Mouse (Mus musculus) liver, embryonic 14.5 days (tissue): Measurements from ENCODE around the gene Hist2h2ac. TPM values are rescaled to one million over a fixed set of nuclear protein-coding genes. Genes with fewer than 3 reads are reported as not detected.
"Not testable (repeated sequence)": the region's sequence is repeated elsewhere in the genome, so short reads cannot be mapped to it uniquely, and the experiment has no call there.

ENCODE experiments used
- ATAC-seq: fragments of 200-750 bp; cut with Nextera tagmentation; 2 replicates; pipeline ENCODE4 v1.8.0; 2017; ENCODE audit warnings: moderate number of reproducible peaks, mild to moderate bottlenecking, moderate library complexity; ENCODE audit not compliant: insufficient read depth
- DNase-seq, 3 experiments: peaks; one replicate each; pipeline ENCODE4 v3.0.0-alpha.2; 2012 to 2013; ENCODE audit warnings: low read depth in 3 of 3, low spot score in 3 of 3
- H3K27ac ChIP-seq: fragments of 300-500 bp; sonication (generic); 2 replicates; pipeline ENCODE4 v1.5.1; 2014; ENCODE audit warnings: moderate library complexity, mild to moderate bottlenecking, control low read depth, inconsistent platforms
- H3K27me3 ChIP-seq: fragments of 300-500 bp; sonication (generic); 2 replicates; pipeline ENCODE4 v1.6.1; 2014; ENCODE audit warnings: mild to moderate bottlenecking, low read length, moderate library complexity; ENCODE audit not compliant: control insufficient read depth, insufficient read depth
- H3K36me3 ChIP-seq: fragments of 300-500 bp; sonication (generic); replicated peaks from 2 replicates; pipeline ENCODE4 v1.6.1; 2014; ENCODE audit warnings: low read depth; ENCODE audit not compliant: control insufficient read depth, insufficient read depth
- H3K4me1 ChIP-seq, 2 experiments: fragments of 200-500 bp in 1 of 2; fragments of 300-500 bp in 1 of 2; sonication (generic) in 1 of 2; replicated peaks; 2 replicates each; pipeline ENCODE4 v1.6.1; 2012 to 2014; ENCODE audit warnings: antibody characterized with exemption in 1 of 2, inconsistent platforms in 1 of 2, low read length in 1 of 2; ENCODE audit not compliant: control insufficient read depth in 2 of 2, insufficient read depth in 2 of 2
- H3K4me2 ChIP-seq: fragments of 300-500 bp; sonication (generic); 2 replicates; pipeline ENCODE4 v1.6.1; 2014; ENCODE audit warnings: low read depth, mild to moderate bottlenecking, control low read depth, moderate library complexity
- H3K4me3 ChIP-seq, 2 experiments: fragments of 200-500 bp in 1 of 2; fragments of 300-500 bp in 1 of 2; sonication (generic) in 1 of 2; 2 replicates each; pipeline ENCODE4 v1.5.1; 2012 to 2014; ENCODE audit warnings: low read depth in 2 of 2, low read length in 2 of 2, mild to moderate bottlenecking in 2 of 2, control low read depth in 1 of 2, inconsistent platforms in 1 of 2, moderate library complexity in 1 of 2; ENCODE audit not compliant: insufficient read depth in 1 of 2
- H3K9ac ChIP-seq: fragments of 300-500 bp; sonication (generic); replicated peaks from 2 replicates; pipeline ENCODE4 v1.6.1; 2014; ENCODE audit warnings: mild to moderate bottlenecking, control low read depth, moderate library complexity
- H3K9me3 ChIP-seq: fragments of 300-500 bp; sonication (generic); 2 replicates; pipeline ENCODE4 v1.6.1; 2016; ENCODE audit warnings: low read length, mixed read lengths; ENCODE audit not compliant: control insufficient read depth
- CTCF ChIP-seq: IDR thresholded peaks from 2 replicates; pipeline ENCODE4 v1.5.1; 2016; ENCODE audit warnings: antibody characterized with exemption, low read depth, control low read depth
- EP300 ChIP-seq: IDR thresholded peaks from 2 replicates; pipeline ENCODE4 v1.6.1; 2016; ENCODE audit warnings: antibody characterized with exemption, low read depth
- WGBS: fragments of 180-500 bp; shearing (Covaris S2); extraction: QIAGEN DNeasy Blood & Tissue Kit; methylation state at CpG from one replicate; pipeline ENCODE4 v1.1.7; 2014; ENCODE audit not compliant: insufficient replicate concordance; 5-methylcytosine and 5-hydroxymethylcytosine counted together
- polyA plus RNA-seq, 2 experiments: library from polyadenylated mRNA; depleted of rRNA in 1 of 2; stranded (reverse) in 1 of 2; unstranded in 1 of 2; fragments of >200 nt; fragmentation: Nextera tagmentation in 1 of 2; extraction: Ambion mirVana in 1 of 2; gene quantifications; 2 replicates each; pipeline versions ENCODE4 v1.2.1 to v1.2.3; 2012 to 2014

Gene Hist2h2ac
- polyA plus RNA-seq, 2 experiments = 14.0 to 18.5 TPM

DNA sequence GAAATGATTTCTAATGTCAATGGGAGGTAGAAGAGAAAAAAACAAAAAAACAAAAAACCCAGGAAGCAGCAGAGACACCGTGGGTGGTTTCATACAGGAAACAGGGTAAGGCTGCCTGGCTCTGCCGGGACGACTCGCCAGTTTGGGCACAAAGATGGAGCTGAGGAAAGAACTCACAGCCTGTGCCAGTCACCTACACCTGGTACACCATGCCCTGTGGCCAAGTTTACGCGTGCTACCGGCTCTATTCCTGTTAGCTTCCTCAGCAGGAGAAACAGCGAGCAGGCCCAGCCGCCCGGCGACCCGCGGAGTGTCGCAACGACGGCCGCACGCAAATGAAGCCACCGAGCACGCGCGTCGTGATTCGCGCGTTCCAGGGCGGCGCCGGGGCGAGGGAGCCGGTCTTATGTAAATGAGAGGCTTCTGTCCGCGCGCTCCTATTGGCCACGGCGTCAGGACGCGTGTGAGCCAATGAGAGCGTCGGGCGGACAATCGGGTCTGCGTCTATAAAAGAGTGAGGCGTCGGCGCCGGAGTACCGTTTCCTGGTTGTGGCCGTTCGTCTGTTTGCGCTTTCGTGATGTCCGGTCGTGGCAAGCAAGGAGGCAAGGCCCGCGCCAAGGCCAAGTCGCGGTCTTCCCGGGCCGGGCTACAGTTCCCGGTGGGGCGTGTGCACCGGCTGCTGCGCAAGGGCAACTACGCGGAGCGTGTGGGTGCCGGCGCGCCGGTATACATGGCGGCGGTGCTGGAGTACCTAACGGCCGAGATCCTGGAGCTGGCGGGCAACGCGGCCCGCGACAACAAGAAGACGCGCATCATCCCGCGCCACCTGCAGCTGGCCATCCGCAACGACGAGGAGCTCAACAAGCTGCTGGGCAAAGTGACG lies 24.6 kb upstream of the Hist2h2ac start, which contains the start of gene Hist2h2aa1:
TSS of gene Hist2h2aa1 (plus strand) at position 495 of the 884 bp plus-strand sequence.
- Histone ChIP-seq H3K9ac (peak within 1 kb of the TSS; percentile 99), H3K4me3 (peak within 1 kb of the TSS; percentile 71 to 100), H3K27ac (peak within 1 kb of the TSS; percentile 99), H3K4me2 (peak within 1 kb of the TSS; percentile 95), H3K4me1 (peaks cover 30 to 41% of the 10 kb centered on the region in 2 experiments)
- H3K27me3 ChIP-seq, H3K36me3 ChIP-seq, H3K9me3 ChIP-seq: not testable (repeated sequence)
- WGBS = under 1% methylated on average over 19 of the region's 88 CpGs
- TF ChIP-seq EP300 = peak; percentile 31
- ATAC-seq (peak; percentile 67), DNase-seq (peak in 1 of 3 experiments; percentile 61)

DNA sequence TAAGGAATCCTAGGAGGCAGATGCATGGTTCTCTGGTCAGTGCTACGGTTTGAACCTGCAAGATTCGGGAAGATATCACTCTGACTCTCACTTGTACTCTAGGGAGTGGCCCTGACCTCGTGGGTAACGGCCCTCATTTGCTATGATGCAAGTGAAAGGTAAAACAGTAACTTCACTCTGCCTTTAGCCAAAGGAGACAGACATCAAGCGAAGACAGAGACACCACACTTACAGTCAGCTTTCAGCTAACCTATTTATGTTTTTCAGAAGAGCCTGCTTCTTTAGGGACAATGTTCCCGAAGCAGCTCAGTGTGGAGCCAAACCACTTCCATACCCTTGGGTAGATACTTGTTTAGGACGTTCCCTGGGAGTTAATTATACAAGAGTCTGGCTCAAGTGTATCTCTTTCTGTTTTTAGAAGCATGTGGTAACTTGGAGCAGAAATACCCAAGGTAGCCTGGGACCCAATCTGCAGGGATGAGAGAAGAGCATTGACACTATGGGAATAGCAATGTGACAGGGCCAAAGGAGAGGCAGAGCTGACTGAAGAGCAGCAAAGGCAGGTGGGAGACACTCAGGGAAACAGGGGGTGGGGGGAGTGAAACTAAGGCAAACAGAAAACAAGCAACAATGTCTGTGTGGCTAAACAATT lies 23.4 kb upstream of the Hist2h2ac start:
- Histone ChIP-seq H3K27me3 (no peaks in the 10 kb centered on the region), H3K4me2 (peak overlapping the region; percentile 95), H3K9ac (peak overlapping the region; percentile 99), H3K27ac (peak overlapping the region; percentile 99), H3K4me1 (peaks cover 30 to 39% of the 10 kb centered on the region in 2 experiments), H3K4me3 (peak overlapping the region; percentile 71 to 100; a peak in 3 of 4 replicates), H3K36me3 (no peaks in the 10 kb centered on the region), H3K9me3 (no peaks in the 10 kb centered on the region)
- no peak for ATAC-seq
- TF ChIP-seq CTCF = no peak
- TF ChIP-seq EP300 = no peak
- 65% methylated on average over 7 of the region's 7 CpGs for WGBS
- DNase-seq = no peak

DNA sequence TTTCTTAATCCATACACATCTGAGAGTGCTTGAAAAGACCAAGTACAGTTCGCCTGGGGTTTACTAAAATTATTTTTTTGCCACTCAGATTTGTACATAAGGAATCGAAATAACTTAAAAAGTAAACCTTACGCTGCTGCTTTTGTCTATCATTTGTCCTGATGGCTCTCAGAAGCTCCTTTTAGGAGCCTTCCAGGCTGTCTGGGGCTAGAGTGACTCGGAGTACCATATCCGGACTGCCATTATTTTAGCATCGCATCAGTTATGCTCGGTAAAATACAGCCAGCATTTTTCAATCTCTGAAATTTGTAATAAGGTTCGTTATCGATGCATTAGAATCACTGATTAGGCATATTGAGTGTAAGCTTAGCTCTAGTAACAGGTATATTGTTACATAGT lies 20.1 kb upstream of the Hist2h2ac start:
- ATAC-seq (no peak), DNase-seq (no peak)
- peak overlapping the region; percentile 86 for H3K27ac ChIP-seq
- H3K9ac ChIP-seq = peak overlapping the region; percentile 76
- H3K4me1 ChIP-seq = peaks cover 25 to 38% of the 10 kb centered on the region in 2 experiments
- H3K36me3 ChIP-seq = no peaks in the 10 kb centered on the region
- no peaks in the 10 kb centered on the region for H3K9me3 ChIP-seq
- no peaks in the 10 kb centered on the region for H3K27me3 ChIP-seq
- H3K4me3 ChIP-seq = peak overlapping the region in 1 of 2 experiments; percentile 43; a peak in 2 of 4 replicates
- WGBS = 77% methylated on average over 9 of the region's 9 CpGs
- TF ChIP-seq CTCF (no peak), EP300 (no peak)
- H3K4me2 ChIP-seq = peak overlapping the region; percentile 69

GRCm38 (mm10) chr3:96239949-96240798 lies 19.5 kb upstream of the Hist2h2ac start, which contains the start of gene Hist2h2aa2:
Gene Hist2h2aa2 (minus strand): TSS chr3:96240276.
- Histone ChIP-seq H3K4me3 (peak within 1 kb of the TSS; percentile 43 to 57), H3K4me2 (peak within 1 kb of the TSS; percentile 69), H3K27ac (peak within 1 kb of the TSS; percentile 86), H3K4me1 (peaks cover 25 to 38% of the 10 kb centered on the region in 2 experiments), H3K9ac (peak within 1 kb of the TSS; percentile 76)
- 6% methylated on average over 20 of the region's 85 CpGs for WGBS
- peak; percentile 60 for ATAC-seq
- TF ChIP-seq EP300 = peak; percentile 62
- H3K27me3 ChIP-seq, H3K9me3 ChIP-seq, H3K36me3 ChIP-seq, DNase-seq: not testable (repeated sequence)

- Histone ChIP-seq H3K4me2 (peak within 1 kb of the TSS; percentile 92), H3K27ac (peak within 1 kb of the TSS; percentile 98), H3K4me1 (peaks cover 20 to 31% of the 10 kb centered on the region in 2 experiments), H3K9ac (peak within 1 kb of the TSS; percentile 95), H3K4me3 (peak within 1 kb of the TSS; percentile 57 to 73)
- not testable (repeated sequence) for H3K9me3 ChIP-seq, H3K27me3 ChIP-seq, H3K36me3 ChIP-seq, DNase-seq
- peak; percentile 78 for ATAC-seq
- WGBS = under 1% methylated on average over 19 of the region's 68 CpGs
These were observed 18.5 kb upstream of the Hist2h2ac start, which contains the start of gene Hist2h3c2 for GRCm38 (mm10) chr3:96238954-96239793. Gene Hist2h3c2 (minus strand): TSS chr3:96239127.
